Mouse (Mus musculus) brain, adult 2 months (tissue): ENCODE results near the gene Kcnj10.
A peak's percentile ranks its signal among the peaks of the same experiment; 100 is the strongest.

Experiments used
- DNase-seq: peaks from one replicate; pipeline ENCODE4 v3.0.0; 2011; ENCODE audit warnings: low read depth, low spot score

Gene Kcnj10

DNA sequence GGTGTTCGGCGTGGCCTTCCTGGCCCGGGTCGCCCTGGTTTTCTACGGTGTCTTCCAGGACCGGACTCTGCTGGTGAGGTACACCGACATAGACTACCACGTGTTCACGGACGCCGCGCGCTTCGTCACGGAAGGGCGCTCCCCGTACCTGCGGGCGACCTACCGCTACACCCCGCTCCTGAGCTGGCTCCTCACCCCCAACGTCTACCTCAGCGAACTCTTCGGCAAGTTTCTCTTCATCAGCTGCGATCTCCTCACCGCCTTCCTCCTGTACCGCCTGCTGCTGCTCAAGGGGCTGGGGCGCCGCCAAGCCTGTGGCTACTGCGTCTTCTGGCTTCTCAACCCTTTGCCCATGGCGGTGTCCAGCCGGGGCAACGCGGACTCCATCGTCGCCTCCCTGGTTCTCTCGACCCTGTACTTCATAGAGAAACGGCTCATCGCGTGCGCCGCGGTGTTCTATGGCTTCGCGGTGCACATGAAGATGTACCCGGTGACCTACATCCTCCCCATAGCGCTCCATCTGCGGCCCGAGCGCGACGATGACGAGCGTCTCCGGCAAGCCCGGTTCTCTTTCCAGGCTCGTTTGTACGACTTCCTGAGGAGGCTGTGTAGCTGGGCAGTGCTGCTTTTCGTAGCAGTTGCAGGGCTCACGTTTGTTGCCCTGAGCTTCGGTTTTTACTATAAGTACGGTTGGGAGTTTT lies 35.9 kb downstream of the Kcnj10 start:
- DNase-seq: peak; percentile 46

DNA sequence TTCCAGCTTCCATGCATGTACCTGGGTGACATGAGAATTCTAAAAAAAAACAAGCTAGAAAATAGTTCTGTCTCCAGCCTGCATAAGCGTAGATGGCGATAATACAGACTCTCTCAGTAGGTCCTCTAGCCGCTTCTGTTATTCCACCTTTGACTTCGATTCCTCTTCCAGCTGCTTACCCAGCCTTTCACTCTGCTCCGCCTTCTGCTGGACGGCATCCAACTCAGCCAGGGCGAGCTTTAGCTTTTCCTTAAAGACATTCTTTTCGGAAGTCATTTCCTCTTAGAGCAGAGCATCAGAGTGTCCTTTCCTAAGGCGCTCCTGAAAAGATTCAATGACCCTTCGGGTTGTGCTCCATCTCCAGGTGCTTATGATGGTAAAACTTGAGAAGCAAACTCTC lies 39.1 kb downstream of the Kcnj10 start:
- no peak for DNase-seq

DNA sequence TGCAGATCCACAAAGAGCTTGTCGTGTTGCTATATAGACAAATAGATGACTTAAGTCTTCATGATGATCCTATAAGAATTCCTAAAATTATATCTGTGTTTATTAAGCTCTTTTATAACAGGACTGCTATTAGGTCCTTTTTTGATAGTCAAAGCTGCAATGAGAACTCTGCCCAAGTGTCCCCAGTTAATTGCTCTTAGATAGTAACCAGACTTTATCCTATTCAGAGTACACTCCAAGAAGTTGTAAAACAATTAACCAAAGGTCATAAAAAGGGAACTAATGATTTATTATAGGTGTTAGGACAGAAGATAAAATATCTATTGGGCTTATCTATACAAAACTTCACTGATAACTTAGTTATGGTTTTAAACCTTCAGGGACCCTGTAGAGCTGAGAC lies 41.1 kb downstream of the Kcnj10 start:
- no peak for DNase-seq

DNA sequence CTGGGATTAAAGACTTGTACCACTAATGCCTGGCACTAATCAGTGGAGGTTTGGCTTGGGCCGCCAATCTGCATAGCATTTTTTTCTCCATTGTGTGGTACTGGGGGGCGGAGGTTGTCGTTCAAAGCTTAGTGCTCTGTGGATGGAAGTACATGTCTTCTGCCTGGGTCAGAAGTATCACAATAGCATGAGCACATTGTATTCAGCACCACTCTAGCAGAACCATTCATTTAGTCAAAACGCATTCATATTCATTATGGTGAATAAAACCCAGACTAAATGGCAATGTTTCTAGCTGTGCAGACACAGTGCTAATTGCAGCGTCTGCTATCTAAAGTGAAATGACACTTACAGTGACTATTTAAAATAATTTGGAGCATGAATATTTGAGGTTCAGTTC lies 46.2 kb downstream of the Kcnj10 start:
- peak; percentile 31 for DNase-seq

DNA sequence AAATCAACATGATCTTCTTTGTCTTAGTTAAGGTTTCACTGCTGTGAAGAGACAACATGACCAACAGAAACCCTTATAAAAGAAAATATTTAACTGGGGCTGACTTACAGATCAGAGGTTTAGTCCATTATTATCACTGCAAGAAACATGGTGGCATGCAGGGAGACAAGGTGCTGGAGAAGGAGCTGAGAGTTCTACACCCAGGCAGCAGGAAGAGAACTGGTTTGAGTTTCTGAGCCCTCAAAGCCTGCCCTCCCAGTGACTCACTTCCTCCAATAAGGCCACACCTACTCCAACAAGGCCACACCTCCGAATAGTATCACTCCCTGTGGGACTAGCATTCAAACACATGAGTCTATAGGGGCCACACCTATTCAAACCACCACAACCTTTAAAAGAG lies 49.8 kb downstream of the Kcnj10 start:
- no peak for DNase-seq

DNA sequence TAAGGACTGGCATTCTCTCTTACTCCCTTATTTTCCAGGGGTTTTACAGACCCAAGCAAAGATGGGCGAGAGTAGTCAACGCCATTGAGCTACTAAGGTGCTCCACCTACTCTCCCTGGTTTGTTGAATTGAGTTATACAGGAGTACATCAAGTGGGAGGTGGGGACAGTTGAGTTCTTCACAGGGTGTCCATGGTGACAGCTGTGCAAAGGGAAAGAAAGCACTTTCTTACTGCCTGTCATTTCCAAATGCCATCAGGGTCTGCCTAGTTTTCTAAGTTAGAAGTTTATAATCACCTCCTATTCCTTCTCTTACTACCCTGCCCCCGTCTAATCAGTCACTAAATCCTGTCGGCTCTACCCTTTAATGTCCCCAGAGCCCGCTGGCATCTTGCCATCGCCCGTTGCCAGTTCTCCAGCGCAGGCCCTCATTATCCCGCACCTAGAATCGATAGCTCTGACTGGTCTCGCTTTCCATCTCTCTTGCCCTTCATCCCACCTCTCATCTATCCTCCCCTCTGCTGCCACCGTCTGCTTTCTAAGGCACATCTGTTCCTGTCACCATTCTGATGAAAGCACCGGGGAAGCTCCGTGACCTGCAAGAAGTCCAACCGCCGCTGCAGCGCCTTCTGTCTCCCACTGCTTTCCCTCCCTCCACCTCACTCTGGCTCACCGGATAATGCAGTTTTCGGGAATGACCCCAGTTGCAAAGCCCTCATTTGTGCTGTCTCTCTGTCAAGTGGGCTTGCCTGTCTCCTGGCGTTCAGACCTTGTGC lies 51.0 kb downstream of the Kcnj10 start:
- DNase-seq: peak; percentile 32

DNA sequence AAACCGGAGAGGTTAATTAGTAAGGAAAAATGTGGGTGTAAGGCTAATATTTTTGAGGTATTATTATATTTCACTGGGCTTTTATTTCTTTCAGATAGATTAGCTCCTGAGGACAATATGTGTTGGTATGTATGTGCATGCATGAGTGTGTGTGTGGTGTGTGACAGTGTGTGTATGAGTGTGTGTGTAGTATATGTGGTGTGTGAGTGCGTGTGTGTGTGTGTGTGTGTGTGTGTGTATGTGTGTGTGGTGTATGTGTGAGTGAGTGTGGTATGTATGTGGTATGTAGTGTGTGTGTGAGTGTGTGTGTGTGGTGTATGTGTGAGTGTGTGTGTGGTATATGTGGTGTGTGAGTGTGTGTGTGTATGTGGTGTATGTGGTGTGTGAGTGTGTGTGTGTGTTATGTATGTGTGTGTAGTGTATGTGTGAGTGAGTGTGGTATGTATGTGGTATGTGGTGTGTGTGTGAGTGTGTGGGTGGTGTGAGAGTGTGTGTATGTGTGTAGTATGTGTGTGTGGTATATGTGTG lies 51.7 kb downstream of the Kcnj10 start:
- DNase-seq: no peak

DNA sequence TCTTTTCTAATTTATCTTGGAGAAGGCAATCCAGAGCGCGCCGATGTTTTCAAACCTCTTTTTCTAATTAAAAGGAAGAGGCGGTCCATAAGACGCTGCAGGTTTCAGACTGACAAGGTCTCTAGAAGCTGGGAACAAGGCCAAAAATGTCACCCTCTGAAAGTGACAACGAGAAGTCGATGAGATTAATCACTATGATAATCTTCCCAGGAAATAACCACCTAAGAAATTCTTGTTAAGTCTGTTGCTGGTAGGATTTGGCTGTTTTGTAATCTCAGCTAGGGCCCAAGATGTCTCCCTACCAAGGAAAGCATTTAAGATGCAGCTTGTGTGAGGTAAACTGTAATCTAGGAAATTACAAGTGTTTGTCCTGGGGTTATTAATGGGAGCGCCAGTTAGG lies 52.7 kb downstream of the Kcnj10 start:
- no peak for DNase-seq

DNA sequence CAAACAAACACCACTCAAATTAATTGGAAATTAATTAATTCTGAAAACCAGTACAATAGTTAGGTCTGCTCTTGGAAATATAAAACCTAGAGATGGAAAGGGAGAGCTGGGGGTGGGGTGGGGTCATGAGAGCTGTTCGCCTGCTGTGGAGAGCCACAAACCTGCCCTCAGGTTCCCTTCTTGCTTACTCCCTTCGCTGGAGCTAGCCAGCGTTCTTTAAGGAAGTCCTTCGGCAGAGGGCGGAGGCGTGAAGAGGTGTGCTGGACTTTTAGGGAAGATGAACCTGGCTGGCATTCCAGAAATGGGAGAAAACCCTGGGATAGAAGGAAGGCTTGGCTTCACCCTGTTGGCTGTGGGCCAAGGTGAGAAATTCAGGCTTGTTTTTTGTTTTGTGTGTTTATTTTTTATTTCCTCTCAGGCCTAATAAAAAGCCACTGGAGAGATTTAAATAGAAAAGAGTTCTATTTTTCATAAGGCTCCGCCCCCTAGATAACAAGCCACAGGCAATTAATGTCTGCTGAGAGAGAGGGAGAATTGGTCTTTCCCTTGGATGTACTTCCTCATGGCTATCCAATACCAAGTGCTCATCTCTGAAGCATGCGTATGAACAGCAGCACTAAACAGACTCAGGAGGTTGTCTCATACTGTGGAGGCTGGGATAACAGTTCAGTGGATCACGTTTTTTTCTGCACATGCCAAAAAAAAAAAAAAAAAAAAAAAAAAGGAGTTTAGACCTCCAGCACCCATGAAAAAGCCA lies 56.2 kb downstream of the Kcnj10 start:
- DNase-seq: no peak

DNA sequence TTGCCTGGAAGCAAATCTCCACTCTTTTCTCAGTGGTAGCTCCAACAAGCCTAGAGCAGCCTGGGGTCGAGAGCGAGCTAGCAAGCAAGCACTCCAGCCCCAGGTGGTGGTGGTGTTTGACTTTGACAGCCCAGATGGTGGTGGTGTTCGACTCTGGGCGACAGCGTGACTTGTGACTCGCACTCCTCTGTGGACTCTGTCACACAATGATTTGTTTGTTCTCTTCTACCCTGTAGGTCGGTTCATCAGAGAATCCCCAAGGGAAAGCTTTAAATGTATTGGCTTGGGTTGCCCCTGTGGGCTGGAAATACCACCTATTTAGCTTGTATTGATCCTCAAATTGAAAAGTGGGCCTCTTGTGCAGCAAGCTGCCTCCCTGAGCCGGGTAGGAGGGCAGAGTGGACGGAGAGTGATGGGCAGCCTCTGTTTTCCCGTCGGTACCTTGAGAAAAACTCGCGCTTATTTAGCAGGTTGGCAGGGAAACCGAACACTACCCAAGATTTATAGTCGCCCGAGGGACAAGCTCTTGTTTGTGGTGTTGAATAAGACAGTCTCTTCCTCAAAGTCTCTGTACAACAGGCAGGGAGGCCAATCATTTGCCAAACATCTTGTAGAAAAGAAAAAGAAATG lies 65.2 kb downstream of the Kcnj10 start:
- DNase-seq: no peak

DNA sequence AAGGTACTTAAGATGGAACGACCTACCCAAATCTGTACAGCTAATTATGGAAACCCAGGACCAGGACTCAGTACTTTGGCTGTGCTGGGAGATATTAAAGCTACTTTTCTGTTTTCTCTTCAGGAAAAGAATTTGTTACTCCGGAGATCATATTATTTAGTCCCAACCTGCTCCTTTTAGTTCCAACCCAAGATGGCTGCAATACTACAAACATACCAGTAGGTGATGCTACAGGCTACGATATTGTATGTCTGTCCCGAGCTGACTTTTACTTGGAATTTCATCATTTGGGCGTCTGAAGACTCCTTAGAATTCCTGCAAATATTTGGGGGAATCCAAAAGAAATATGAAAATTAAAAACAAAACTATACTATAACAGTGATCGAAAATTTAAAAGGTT lies 68.0 kb downstream of the Kcnj10 start:
- peak; percentile 65 for DNase-seq

DNA sequence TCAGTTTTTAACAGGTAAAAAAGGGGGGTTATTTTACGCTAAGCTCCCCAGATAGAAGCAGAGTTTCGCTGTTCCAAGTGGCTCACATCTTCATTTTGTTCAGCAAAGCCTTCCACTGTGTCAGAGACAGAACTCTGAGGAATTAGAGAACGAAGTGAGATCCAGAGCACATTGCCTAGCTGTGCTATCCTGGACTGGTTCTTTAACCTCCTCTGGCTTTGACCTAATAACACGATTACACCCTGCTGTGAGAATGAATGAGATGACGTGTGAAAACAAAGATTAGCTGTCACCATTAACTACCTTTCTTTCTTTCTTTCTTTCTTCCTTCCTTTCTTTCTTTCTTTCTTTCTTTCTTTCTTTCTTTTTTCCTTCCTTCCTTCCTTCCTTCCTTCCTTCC lies 68.4 kb downstream of the Kcnj10 start:
- DNase-seq: no peak

DNA sequence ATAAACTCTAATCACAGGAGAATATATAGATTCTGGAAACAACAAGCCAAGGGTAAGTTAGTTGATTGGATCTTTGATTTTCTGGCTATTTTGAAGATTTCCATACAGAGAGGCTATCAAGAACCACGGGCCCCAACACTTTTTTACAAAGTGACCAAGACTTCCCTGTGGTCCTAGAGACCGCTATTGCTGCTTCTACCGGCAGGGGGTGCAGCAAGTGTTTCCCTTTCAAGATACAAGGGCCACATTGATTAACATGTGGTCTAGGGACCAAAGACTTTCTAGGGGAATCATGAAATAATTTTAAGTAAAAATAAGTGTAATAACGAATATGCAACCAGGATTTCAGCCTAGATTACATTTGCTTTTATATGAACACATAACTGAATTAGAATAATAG lies 69.8 kb downstream of the Kcnj10 start:
- DNase-seq: peak; percentile 58

DNA sequence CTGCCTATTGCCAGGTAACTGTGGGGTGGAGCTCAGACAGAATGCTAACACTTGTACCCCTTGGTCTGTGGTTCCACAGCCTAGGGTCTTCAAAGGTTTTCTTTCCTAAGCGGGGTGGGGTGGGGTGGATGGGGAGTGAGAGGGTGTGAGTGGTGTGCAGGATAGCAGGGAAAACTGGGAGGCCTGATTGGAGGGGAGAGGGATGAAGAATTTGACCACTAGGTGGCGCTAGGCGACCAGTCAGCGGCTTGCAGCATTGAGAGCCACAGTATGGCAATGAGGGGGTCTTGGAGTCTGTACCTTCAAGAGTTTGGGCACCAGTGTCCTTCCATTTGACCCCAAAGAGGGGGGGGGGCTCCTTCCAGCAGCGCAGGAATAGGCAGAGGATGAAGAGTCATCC lies 71.2 kb downstream of the Kcnj10 start:
- peak; percentile 84 for DNase-seq

DNA sequence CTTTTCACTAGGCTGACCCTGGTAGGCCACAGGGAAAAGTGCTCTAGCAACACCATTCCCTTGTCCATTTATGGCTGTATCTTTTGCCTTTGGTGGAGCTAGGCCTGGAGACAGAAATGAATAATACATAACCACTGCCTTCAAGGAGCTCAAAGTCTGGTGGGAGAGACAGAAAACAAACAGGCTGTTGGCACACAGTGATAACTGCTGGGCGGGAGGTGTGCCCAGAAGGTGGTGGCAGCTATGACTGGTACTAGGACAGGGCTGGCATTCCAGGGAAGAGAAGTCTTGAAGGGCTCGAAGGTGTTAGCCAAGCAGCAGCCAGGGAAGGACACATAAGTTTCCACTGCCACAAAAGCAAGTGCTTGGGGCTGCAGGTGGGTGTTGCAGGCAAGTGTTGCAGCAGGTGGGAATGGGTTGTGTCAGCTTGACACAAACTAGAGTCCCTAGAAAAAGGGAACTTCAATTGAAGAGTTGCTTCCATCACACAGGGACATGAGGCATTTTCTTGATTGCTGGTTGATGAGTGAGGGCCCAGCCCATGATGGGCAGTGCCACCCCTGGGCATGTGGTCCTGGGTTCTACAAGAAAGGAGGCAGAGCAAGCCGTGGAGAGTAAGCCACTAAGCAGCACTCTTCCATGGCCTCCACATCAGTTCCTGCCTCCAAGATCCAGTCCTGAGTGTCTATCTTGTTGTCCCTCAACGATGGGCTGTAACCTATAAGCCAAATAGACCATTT lies 72.7 kb downstream of the Kcnj10 start:
- DNase-seq: no peak

DNA sequence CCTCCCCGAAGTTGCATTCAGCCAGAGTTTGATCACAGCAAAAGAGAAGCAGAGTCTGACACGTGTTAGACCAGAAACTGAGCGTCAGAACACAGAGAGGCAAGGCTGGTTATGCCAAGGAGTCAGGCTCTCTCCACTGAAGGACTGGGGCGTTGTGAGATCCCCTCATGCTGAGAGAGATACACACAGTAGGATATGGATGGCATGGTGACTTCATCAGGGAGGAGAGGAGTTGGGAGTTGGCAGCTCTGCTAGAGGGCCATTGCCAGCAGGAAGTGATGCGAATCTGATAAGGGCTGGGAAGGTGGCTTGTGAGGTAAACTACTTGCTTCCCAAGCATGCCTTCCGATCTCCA lies 73.2 kb downstream of the Kcnj10 start:
- no peak for DNase-seq

DNA sequence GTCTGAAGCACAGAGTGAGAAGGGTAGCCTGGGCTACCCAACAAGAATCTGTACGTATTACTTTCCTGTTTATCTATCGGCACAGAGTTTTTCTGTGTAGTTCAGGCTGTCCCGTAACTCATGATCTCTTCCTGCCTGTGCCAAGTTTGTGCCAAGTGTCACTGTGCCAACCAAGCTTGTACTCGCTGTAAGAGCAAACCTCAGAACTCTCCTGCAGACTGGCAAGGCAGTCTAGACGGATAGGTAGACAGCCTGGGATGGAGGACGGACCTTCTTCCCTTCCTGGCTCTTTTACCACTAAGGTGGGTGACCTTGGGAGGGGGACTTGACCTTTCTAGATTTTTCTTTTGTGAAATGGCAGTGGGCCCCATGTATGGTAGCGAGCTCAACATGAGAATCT lies 74.1 kb downstream of the Kcnj10 start:
- no peak for DNase-seq

DNA sequence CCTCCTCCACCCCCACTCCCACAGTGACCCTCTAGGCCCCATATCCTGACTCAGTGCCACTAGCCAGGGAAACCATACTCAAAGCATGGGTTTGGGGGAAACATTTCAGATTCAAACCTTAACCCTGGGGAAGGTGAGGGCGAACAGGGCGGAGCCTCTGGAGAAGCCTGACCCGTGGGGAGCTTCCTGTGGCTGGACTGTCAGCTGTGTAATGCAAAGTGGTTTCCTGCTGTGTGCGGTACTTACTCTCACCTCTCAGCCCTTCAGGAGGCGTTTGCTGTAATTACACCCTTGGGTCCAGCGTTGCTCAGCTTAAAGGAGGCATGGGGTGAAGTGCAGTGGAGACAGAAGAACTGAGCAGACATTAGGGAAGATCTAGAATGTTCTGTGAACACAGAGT lies 77.2 kb downstream of the Kcnj10 start:
- no peak for DNase-seq

DNA sequence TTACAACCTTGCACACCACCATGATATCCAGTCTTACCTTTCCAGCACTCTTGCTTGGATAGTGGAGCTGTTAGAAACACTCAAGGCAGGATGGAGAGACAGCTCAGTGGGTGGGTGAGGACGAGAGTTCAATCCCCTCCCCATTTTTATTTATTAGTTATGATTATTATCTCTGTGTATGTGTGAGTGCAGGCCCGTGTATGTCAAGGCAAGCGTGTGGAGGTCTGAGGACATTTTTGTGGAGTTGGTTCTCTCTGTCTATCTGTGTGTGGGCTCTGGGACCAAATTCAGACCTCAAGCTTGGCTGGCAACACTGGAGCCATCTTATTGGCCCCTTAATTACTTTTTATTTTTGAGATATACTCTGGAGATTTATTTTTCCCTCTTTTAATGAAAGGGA lies 77.6 kb downstream of the Kcnj10 start:
- no peak for DNase-seq

DNA sequence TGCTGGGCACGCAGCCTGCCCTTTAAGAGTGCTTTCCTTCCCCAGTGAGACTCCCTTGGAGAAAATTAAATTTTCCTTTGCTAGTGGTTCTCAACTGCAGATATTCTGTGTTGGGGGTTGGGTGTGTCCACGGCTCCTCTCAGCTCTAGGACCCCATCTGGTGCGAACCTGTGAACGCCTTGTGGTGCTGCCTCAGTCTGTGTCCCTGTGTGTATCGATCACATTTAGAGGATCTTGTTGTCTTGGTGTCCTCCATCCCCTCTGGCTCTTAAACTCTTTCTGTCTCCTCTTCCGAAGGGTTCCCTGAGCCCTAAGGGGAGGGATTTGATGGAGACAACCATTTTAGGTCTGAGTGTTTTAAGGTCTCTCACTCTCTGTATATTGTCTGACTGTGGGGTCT lies 79.2 kb downstream of the Kcnj10 start:
- no peak for DNase-seq

DNA sequence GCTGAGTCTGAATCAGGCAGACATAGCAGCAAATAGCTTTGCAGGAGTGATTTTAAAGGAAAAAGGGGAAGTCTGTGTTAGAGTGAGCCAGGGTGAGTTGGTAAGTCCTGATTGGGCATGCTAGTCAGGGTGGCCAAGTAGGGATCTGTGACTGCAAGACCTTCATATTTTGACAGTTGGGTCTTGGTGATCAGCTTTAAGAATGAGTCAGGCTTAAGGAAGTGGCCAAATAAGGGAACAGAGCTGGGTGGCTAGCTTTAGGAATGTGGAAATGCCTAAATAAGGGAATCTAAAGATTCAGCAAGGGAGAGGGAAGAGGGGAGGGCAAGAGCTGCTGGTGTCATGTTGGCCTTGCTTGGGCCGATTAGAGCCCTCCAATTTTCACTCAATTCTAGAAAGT lies 82.4 kb downstream of the Kcnj10 start:
- no peak for DNase-seq
